Mouse (Mus musculus): ENCODE data around the gene Cog4.

DNA sequence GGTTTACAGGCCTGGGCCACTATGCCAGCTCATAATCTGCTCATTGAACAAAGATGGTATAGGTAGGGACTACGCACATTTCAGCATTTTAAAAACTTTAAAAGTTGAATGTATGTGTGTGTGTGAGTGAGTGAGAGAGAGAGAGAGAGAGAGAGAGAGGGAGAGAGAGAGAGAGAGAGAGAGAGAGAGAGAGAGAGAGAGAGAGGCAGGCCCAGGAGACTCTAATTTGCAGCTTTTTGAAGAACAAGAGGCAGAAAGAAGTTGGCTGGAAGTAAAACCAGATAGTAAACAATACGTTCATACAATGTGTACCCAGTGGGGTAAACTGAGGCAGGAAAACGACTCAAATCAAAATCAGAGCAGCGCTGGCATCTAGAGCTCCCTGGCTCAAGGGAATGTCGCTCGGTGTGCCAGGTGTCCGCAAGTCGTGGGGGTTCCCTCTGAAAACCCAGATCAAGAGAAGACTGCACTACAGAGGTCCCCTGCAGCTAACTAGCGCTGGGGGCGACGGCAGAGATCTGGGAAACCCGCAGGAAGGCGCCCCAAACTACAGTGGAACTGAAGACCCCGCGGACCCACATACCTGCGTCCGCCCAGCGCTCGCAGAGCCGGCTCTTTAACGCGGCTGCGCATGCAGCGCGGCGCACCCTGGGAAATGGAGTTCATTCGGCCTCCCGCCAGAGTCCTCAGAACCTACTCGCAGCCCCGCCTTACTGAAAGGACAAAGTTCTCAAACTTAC lies 55.6 kb downstream of the Cog4 start, which contains the start of gene Fuk:
- TF ChIP-seq CTCF (IDR thresholded peaks at IDR 0.05; ENCODE audit: borderline replicate concordance, insufficient read depth, low read depth, low read length), result no peak
- TF ChIP-seq POLR2A (IDR thresholded peaks at IDR 0.05; ENCODE audit: borderline replicate concordance, insufficient read depth, low read length), result peak; percentile 81
